Mouse (Mus musculus) lung, postnatal 0 days (tissue): ENCODE data around the gene Drd3. TPM values are rescaled to one million over a fixed set of nuclear protein-coding genes. Genes with fewer than 3 reads are reported as not detected.
A peak's percentile ranks its signal among the peaks of the same experiment; 100 is the strongest.

Experiments used
- ATAC-seq: fragments of 200-750 bp; cut with Nextera tagmentation; 2 replicates; pipeline ENCODE4 v1.8.0; 2017; ENCODE audit warnings: moderate library complexity
- DNase-seq: peaks from one replicate; pipeline ENCODE4 v3.0.0-alpha.2; 2016; ENCODE audit warnings: low spot score
- H3K27ac ChIP-seq: fragments of 300-500 bp; sonication (generic); 2 replicates; pipeline ENCODE4 v1.5.1; 2014; ENCODE audit warnings: antibody characterized with exemption, mild to moderate bottlenecking, low read length, mixed read lengths
- H3K27me3 ChIP-seq: fragments of 300-500 bp; sonication (generic); replicated peaks from 2 replicates; pipeline ENCODE4 v1.6.1; 2014; ENCODE audit warnings: low read length, mixed read lengths; ENCODE audit not compliant: insufficient read depth
- H3K36me3 ChIP-seq: fragments of 300-500 bp; sonication (generic); 2 replicates; pipeline ENCODE4 v1.6.1; 2014; ENCODE audit warnings: low read length, mixed read lengths; ENCODE audit not compliant: insufficient read depth
- H3K4me1 ChIP-seq: fragments of 300-500 bp; sonication (generic); 2 replicates; pipeline ENCODE4 v1.6.1; 2014; ENCODE audit warnings: antibody characterized with exemption, low read depth, low read length, mixed read lengths; ENCODE audit not compliant: insufficient read depth
- H3K4me2 ChIP-seq: fragments of 300-500 bp; sonication (generic); replicated peaks from 2 replicates; pipeline ENCODE4 v1.6.1; 2014; ENCODE audit warnings: low read depth, mild to moderate bottlenecking, low read length, moderate library complexity, mixed read lengths
- H3K4me3 ChIP-seq: fragments of 300-500 bp; sonication (generic); 2 replicates; pipeline ENCODE4 v1.5.1; 2014; ENCODE audit warnings: low read depth, low read length
- H3K9ac ChIP-seq: fragments of 300-500 bp; sonication (generic); replicated peaks from 2 replicates; pipeline ENCODE4 v1.6.1; 2014; ENCODE audit warnings: low read depth, mild to moderate bottlenecking
- H3K9me3 ChIP-seq: fragments of 300-500 bp; sonication (generic); 2 replicates; pipeline ENCODE4 v1.6.1; 2016; ENCODE audit warnings: low read length, mixed read lengths
- CTCF ChIP-seq: IDR thresholded peaks from 2 replicates; pipeline ENCODE4 v1.5.1; 2016; ENCODE audit warnings: antibody characterized with exemption, mild to moderate bottlenecking
- EP300 ChIP-seq: IDR thresholded peaks from 2 replicates; pipeline ENCODE4 v1.6.1; 2016; ENCODE audit warnings: antibody characterized with exemption, mild to moderate bottlenecking, control low read depth
- WGBS: fragments of 180-500 bp; shearing (Covaris S2); extraction: QIAGEN DNeasy Blood & Tissue Kit; methylation state at CpG from one replicate; pipeline ENCODE4 v1.1.7; 2014; 5-methylcytosine and 5-hydroxymethylcytosine counted together
- polyA plus RNA-seq: library from polyadenylated mRNA; unstranded; fragments of >200 nt; fragmentation: Nextera tagmentation; extraction: Ambion mirVana; gene quantifications from 2 replicates; pipeline ENCODE4 v1.2.1, GENCODE M21; 2015

Drd3 gene
- not detected in 2 replicates for polyA plus RNA-seq

DNA sequence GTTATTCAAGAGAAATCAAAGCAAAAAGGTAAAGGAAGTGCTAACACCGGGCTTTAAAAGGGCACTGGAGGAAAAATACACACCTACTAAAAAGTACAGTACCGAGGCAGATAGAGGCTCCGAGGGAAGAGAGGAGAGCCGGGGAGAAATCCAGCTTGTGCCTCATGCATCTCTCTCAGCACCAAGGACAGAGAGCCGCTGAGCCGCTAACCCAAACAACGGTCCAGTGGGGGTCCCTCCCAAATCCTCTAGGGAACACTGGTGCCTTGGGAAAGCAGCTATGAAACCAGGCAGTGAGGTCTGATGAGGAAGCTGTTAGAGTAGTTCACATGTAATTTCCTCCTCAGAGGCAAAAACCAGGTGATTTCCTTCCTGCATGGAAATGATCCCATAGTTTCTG is at the start of gene Drd3:
Gene Drd3 (plus strand): TSS at position 276 of the 400 bp plus-strand sequence.
- TF ChIP-seq CTCF (no peak), EP300 (no peak)
- Histone ChIP-seq H3K27ac (no peak within 1 kb of the TSS), H3K36me3 (no peaks in the 10 kb centered on the region), H3K4me2 (no peak within 1 kb of the TSS), H3K9me3 (no peaks in the 10 kb centered on the region), H3K4me3 (no peak within 1 kb of the TSS), H3K27me3 (no peaks in the 10 kb centered on the region), H3K4me1 (no peaks in the 10 kb centered on the region), H3K9ac (no peak within 1 kb of the TSS)
- WGBS = 7% methylated on average over 7 of the region's 7 CpGs
- ATAC-seq (no peak), DNase-seq (peak; percentile 36)

DNA sequence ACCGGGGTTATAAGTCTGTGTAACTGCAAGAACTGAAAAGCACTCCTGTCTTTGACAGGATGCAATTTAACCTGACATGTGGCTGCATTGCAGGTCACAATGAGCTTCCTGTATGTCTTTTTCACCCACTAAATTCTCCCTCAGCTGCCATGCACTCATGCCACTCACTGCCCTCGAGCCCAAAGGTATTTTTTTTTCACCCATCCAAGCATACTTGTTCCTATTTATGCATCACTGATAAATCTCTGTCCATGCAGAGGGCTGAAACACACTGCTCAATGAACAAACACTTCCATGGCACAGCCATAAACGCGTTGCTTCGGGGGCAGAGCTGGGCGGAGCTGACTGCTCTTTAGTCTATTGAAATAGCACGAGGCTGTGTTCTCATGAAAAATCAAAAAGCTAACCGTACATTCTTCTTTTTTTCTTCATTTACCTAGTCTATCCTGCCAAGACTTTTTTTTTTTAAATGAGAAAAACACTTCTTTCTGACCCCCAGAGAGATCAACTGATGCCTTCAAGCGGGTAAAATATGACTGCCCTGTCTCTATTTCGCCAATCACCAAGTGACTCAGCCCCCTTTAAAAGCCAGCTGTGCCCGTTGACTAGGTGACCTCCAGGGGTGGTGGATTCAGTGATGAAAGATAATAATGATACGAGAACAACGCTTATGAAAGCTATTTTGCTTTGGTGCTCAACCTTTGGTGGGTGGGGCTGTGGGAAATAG is 45.3 kb upstream of the Drd3 start:
- WGBS = 45% methylated on average over 13 of the region's 13 CpGs
- ATAC-seq (no peak), DNase-seq (no peak)
- Histone ChIP-seq H3K4me2 (peak overlapping the region; percentile 32; the same call in 1 of the 2 replicates), H3K9me3 (no peaks in the 10 kb centered on the region), H3K4me3 (no peak overlapping the region), H3K4me1 (no peaks in the 10 kb centered on the region), H3K27me3 (no peaks in the 10 kb centered on the region), H3K27ac (no peak overlapping the region), H3K36me3 (no peaks in the 10 kb centered on the region), H3K9ac (no peak overlapping the region)
- TF ChIP-seq CTCF = no peak
- no peak for TF ChIP-seq EP300

DNA sequence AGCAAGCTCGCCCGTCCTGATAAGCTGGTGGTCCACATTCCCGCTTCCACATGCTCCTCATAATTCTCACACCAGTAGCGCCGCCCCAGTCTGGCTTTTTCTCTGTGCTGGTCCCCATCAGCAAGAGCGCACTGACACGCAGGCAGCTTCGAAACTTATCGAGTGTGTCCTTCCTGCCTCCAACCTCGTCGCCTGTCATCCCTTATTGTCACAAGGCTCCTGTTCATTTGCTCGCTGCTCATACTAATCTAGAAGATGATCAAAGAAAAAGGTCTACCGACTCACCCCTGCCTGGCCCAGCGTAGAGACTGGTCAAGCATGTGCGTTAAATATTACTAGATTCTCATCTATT is 44.8 kb upstream of the Drd3 start:
- H3K9ac ChIP-seq = no peak overlapping the region
- WGBS = 33% methylated on average over 15 of the region's 15 CpGs
- no peak overlapping the region for H3K27ac ChIP-seq
- H3K27me3 ChIP-seq = no peaks in the 10 kb centered on the region
- H3K9me3 ChIP-seq = no peaks in the 10 kb centered on the region
- H3K4me3 ChIP-seq = peak overlapping the region; percentile 15; the same call in 1 of the 2 replicates
- peak overlapping the region; percentile 32 for H3K4me2 ChIP-seq
- no peaks in the 10 kb centered on the region for H3K36me3 ChIP-seq
- H3K4me1 ChIP-seq = no peaks in the 10 kb centered on the region
- ATAC-seq (no peak), DNase-seq (no peak)
- TF ChIP-seq EP300 (no peak), CTCF (no peak)

DNA sequence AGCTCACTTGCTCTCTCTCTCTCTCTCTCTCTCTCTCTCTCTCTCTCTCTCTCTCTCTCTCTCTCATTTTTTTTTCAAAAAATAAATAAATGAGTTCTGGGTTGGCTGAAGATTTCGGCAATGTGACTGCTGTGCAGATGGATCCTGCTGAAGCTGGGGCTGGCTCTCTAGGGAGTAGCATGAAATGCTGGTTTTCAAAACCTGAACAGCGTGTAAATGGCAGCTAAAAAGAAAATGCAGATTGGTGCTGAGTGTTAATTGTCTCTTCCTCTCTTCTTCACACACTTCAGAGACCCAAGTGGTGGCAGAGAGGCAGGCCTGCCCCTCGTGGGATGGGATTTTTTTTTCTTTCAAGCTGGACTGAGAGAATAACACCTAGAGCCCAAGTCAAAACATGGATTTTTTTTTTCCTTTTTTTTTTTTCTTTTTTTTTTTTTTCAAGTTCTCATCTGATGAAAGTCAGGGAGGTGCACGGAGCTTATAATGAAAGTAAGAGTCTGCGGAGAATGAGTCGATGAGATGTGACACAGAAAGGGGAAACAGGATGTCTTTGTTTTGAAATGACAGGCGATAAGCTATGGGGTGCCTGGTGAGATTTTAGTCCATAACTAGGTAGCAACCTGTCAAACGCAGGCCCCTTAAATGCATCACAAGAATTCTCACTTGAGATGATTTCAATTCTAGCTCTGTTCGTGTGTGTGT is 44.2 kb upstream of the Drd3 start:
- H3K9me3 ChIP-seq = no peaks in the 10 kb centered on the region
- peak overlapping the region; percentile 15; the same call in 1 of the 2 replicates for H3K4me3 ChIP-seq
- ATAC-seq = no peak
- TF ChIP-seq CTCF = no peak
- TF ChIP-seq EP300 = no peak
- 30% methylated on average over 9 of the region's 9 CpGs for WGBS
- no peaks in the 10 kb centered on the region for H3K36me3 ChIP-seq
- no peak overlapping the region for H3K9ac ChIP-seq
- H3K4me1 ChIP-seq = no peaks in the 10 kb centered on the region
- H3K27me3 ChIP-seq = no peaks in the 10 kb centered on the region
- no peak overlapping the region for H3K27ac ChIP-seq
- H3K4me2 ChIP-seq = peak overlapping the region; percentile 32
- no peak for DNase-seq

DNA sequence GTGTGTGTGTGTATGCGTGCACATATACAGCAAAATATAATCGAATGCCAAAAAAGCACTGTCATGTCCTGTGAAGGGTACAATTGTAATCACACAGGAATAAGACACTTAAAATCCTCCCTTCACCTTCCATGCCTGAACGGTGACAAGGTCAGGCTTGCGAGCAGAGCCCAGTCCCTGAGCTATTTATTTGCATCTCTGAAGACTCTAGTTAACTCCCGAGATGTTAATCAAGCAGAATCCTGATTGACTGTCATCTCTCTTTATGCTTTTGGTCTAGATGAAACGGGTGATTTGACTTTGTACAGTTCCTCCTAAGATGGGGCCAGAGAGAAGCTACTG is 43.7 kb upstream of the Drd3 start:
- no peak overlapping the region for H3K27ac ChIP-seq
- no peaks in the 10 kb centered on the region for H3K4me1 ChIP-seq
- WGBS = 38% methylated on average over 6 of the region's 6 CpGs
- no peaks in the 10 kb centered on the region for H3K36me3 ChIP-seq
- no peak overlapping the region for H3K9ac ChIP-seq
- peak overlapping the region; percentile 32 for H3K4me2 ChIP-seq
- H3K27me3 ChIP-seq = no peaks in the 10 kb centered on the region
- H3K4me3 ChIP-seq = no peak overlapping the region
- DNase-seq (no peak), ATAC-seq (no peak)
- TF ChIP-seq EP300 = no peak
- TF ChIP-seq CTCF = no peak
- H3K9me3 ChIP-seq = no peaks in the 10 kb centered on the region

DNA sequence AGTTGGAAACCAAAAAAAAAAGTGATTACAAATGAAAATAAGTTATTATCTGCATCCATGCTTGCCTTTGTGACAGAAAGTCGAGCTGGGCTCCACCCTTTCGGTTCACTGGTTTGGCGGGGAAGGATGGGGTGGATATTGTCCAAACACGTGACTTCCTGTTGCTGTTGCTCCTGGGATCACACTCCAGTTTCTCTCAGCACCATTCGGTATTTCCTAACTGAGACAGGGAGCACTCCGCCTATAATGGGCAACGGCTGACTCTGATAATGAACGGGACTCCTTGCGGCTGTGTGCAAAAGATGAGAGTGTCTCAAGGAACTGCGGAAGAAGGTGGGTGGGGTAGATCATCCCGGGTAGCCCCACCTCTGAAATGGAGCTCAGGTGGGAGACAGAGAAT is 43.2 kb upstream of the Drd3 start:
- no peak overlapping the region for H3K4me3 ChIP-seq
- no peak for ATAC-seq
- no peaks in the 10 kb centered on the region for H3K27me3 ChIP-seq
- H3K9me3 ChIP-seq = no peaks in the 10 kb centered on the region
- H3K27ac ChIP-seq = no peak overlapping the region
- no peaks in the 10 kb centered on the region for H3K4me1 ChIP-seq
- peak; percentile 8 for DNase-seq
- no peak for TF ChIP-seq EP300
- no peak for TF ChIP-seq CTCF
- H3K9ac ChIP-seq = no peak overlapping the region
- 70% methylated on average over 11 of the region's 11 CpGs for WGBS
- no peaks in the 10 kb centered on the region for H3K36me3 ChIP-seq
- no peak overlapping the region for H3K4me2 ChIP-seq
